ENCODE assay signal across 8 mouse cellular contexts in genomic region chr10:42477550-42478340, GRCm38 (mm10). TPM values are rescaled to one million over a fixed set of nuclear protein-coding genes. Genes with fewer than 3 reads are reported as not detected.
DNase-seq lines count a peak whose midpoint lies in the region; ATAC-seq and TF ChIP-seq lines count a peak whose summit lies in the region.

No protein-coding gene starts in this region.

- no peak for TF ChIP-seq CTCF in layer of hippocampus, adult 2 months (conservative IDR thresholded peaks at IDR 0.05)

- H3K36me3 ChIP-seq in embryonic facial prominence, embryonic 14.5 days (ENCODE audit: control insufficient read depth, insufficient read depth, low read length) = no peaks in the 10 kb centered on the region
- no peaks in the 10 kb centered on the region for H3K36me3 ChIP-seq in limb, embryonic 12.5 days
- no peaks in the 10 kb centered on the region for H3K36me3 ChIP-seq in stomach, embryonic 14.5 days (ENCODE audit: control insufficient read depth, insufficient read depth, low read length)

- peak overlapping the region; percentile 87 for H3K9ac ChIP-seq in embryonic facial prominence, embryonic 14.5 days (ENCODE audit: low read depth, low read length)
- peak overlapping the region; percentile 85 for H3K9ac ChIP-seq in limb, embryonic 12.5 days (replicated peaks)
- H3K9ac ChIP-seq in stomach, embryonic 14.5 days (replicated peaks; ENCODE audit: low read depth, low read length) = peak overlapping the region; percentile 68

- peak; percentile 44 for ATAC-seq in embryonic facial prominence, embryonic 14.5 days (ENCODE audit: low read depth)
- peak; percentile 39 for ATAC-seq in limb, embryonic 12.5 days (ENCODE audit: insufficient number of reproducible peaks, insufficient read depth, low FRiP score, low TSS enrichment, low read depth)
- ATAC-seq in stomach, embryonic 14.5 days (ENCODE audit: insufficient number of reproducible peaks, insufficient read depth, low FRiP score, low read depth) = peak; percentile 16; the same call in 1 of the 2 replicates

- no peaks in the 10 kb centered on the region for H3K9me3 ChIP-seq in embryonic facial prominence, embryonic 14.5 days (ENCODE audit: control insufficient read depth, low read length)
- H3K9me3 ChIP-seq in limb, embryonic 12.5 days = no peaks in the 10 kb centered on the region
- 0 out of 2 replicates have a peak, but pooled peaks cover 2% of the 10 kb centered on the region for H3K9me3 ChIP-seq in stomach, embryonic 14.5 days (ENCODE audit: control insufficient read depth, low read depth, low read length)

- peak in 1 of 2 experiments; percentile 8 for DNase-seq in layer of hippocampus, adult 2 months (ENCODE audit: low spot score in 2 of 2)
- no peak for DNase-seq in layer of hippocampus, postnatal 25 days (ENCODE audit: extremely low spot score in 1 of 2, low spot score in 1 of 2)
- DNase-seq in NIH3T3 (ENCODE audit: low read depth) = peak; percentile 37
- no peak for DNase-seq in embryonic facial prominence, embryonic 14.5 days (ENCODE audit: low spot score)
- DNase-seq in layer of hippocampus, adult 11-12 months (ENCODE audit: low spot score) = no peak
- DNase-seq in right cerebral cortex, postnatal 36 days (ENCODE audit: low spot score in 2 of 2) = no peak

- peak overlapping the region; percentile 98 for H3K4me3 ChIP-seq in layer of hippocampus, adult 2 months
- peak overlapping the region; percentile 71 for H3K4me3 ChIP-seq in embryonic facial prominence, embryonic 14.5 days (ENCODE audit: low read depth, low read length)
- H3K4me3 ChIP-seq in limb, embryonic 12.5 days (replicated peaks) = peak overlapping the region; percentile 78
- peak overlapping the region; percentile 66 for H3K4me3 ChIP-seq in stomach, embryonic 14.5 days (ENCODE audit: low read depth, low read length)

- peak overlapping the region; percentile 75 for H3K4me2 ChIP-seq in embryonic facial prominence, embryonic 14.5 days (ENCODE audit: low read depth, low read length)
- H3K4me2 ChIP-seq in limb, embryonic 12.5 days = peak overlapping the region; percentile 73
- peak overlapping the region; percentile 59 for H3K4me2 ChIP-seq in stomach, embryonic 14.5 days (replicated peaks; ENCODE audit: low read depth, low read length)

- no peaks in the 10 kb centered on the region for H3K27me3 ChIP-seq in embryonic facial prominence, embryonic 14.5 days (replicated peaks; ENCODE audit: control insufficient read depth, insufficient read depth, low read length)
- H3K27me3 ChIP-seq in limb, embryonic 12.5 days = no peaks in the 10 kb centered on the region
- H3K27me3 ChIP-seq in stomach, embryonic 14.5 days (ENCODE audit: control insufficient read depth, insufficient read depth, low read length) = no peaks in the 10 kb centered on the region

- no peaks in the 10 kb centered on the region for H3K4me1 ChIP-seq in embryonic facial prominence, embryonic 14.5 days (ENCODE audit: control insufficient read depth, insufficient read depth, low read length)
- peaks cover 12% of the 10 kb centered on the region; the same call in 1 of the 2 replicates for H3K4me1 ChIP-seq in limb, embryonic 12.5 days (replicated peaks)
- 0 out of 2 replicates have a peak, but pooled peaks cover 4% of the 10 kb centered on the region for H3K4me1 ChIP-seq in stomach, embryonic 14.5 days (ENCODE audit: control insufficient read depth, insufficient read depth, low read length)

- peak overlapping the region; percentile 97 for H3K27ac ChIP-seq in layer of hippocampus, adult 2 months
- peak overlapping the region; percentile 86 for H3K27ac ChIP-seq in embryonic facial prominence, embryonic 14.5 days (replicated peaks; ENCODE audit: low read depth, low read length)
- peak overlapping the region; percentile 91 for H3K27ac ChIP-seq in limb, embryonic 12.5 days
- H3K27ac ChIP-seq in stomach, embryonic 14.5 days (ENCODE audit: low read length) = peak overlapping the region; percentile 91

- 12% methylated on average over 21 of the region's 25 CpGs for WGBS in embryonic facial prominence, embryonic 14.5 days
- WGBS in limb, embryonic 12.5 days = 14% methylated on average over 25 of the region's 25 CpGs
- 9% methylated on average over 25 of the region's 25 CpGs for WGBS in stomach, embryonic 14.5 days

RNA-seq across cellular contexts. Expression of gene Afg1l, which starts 0.6 kb away (rescaled TPM):
- 10 to 100 TPM; 12.6 to 15.3 TPM for total RNA-seq in layer of hippocampus, adult 2 months (2021)
- total RNA-seq in layer of hippocampus, postnatal 25 days (2021) = 10 to 100 TPM; 12.3 to 15.2 TPM
- 6.7 and 6.8 TPM in 2 replicates for polyA plus RNA-seq in embryonic facial prominence, embryonic 14.5 days (2014; fragmentation: Nextera tagmentation; extraction: Ambion mirVana)
- polyA plus RNA-seq in limb, embryonic 12.5 days (2016; fragmentation: Nextera tagmentation; extraction: Ambion mirVana) = 5.3 and 5.4 TPM in 2 replicates
- 7.4 and 7.5 TPM in 2 replicates for polyA plus RNA-seq in stomach, embryonic 14.5 days (2014; fragmentation: Nextera tagmentation; extraction: Ambion mirVana)

RNA-seq across cellular contexts. Expression of gene Snx3, which starts 24.1 kb away (rescaled TPM):
- total RNA-seq in layer of hippocampus, adult 2 months (2021) = 100 to 1,000 TPM; 188 to 197 TPM
- 100 to 1,000 TPM; 195 to 223 TPM for total RNA-seq in layer of hippocampus, postnatal 25 days (2021)
- 326 TPM in 2 replicates for polyA plus RNA-seq in embryonic facial prominence, embryonic 14.5 days (2014; fragmentation: Nextera tagmentation; extraction: Ambion mirVana)
- polyA plus RNA-seq in limb, embryonic 12.5 days (2016; fragmentation: Nextera tagmentation; extraction: Ambion mirVana) = 243 and 244 TPM in 2 replicates
- polyA plus RNA-seq in stomach, embryonic 14.5 days (2014; fragmentation: Nextera tagmentation; extraction: Ambion mirVana) = 301 and 311 TPM in 2 replicates
